Mouse (Mus musculus) kidney, embryonic 14.5 days (tissue): ENCODE results near the gene Rnf213. TPM values are rescaled to one million over a fixed set of nuclear protein-coding genes. Genes with fewer than 3 reads are reported as not detected.

Source experiments
- ATAC-seq: fragments of 200-750 bp; cut with Nextera tagmentation; 2 replicates; pipeline ENCODE4 v1.8.0; 2017; ENCODE audit warnings: moderate number of reproducible peaks, mild to moderate bottlenecking, moderate TSS enrichment, moderate library complexity; ENCODE audit not compliant: low FRiP score, low TSS enrichment
- H3K27ac ChIP-seq: fragments of 300-500 bp; sonication (generic); 2 replicates; pipeline ENCODE4 v1.5.1; 2014; ENCODE audit warnings: low read depth, mild to moderate bottlenecking, low read length, moderate library complexity, mixed read lengths
- H3K27me3 ChIP-seq: fragments of 300-500 bp; sonication (generic); 2 replicates; pipeline ENCODE4 v1.6.1; 2014; ENCODE audit warnings: mild to moderate bottlenecking, low read length; ENCODE audit not compliant: control insufficient read depth, insufficient read depth
- H3K36me3 ChIP-seq: fragments of 300-500 bp; sonication (generic); 2 replicates; pipeline ENCODE4 v1.6.1; 2014; ENCODE audit warnings: low read length, mixed read lengths; ENCODE audit not compliant: control insufficient read depth, insufficient read depth
- H3K4me1 ChIP-seq: fragments of 300-500 bp; sonication (generic); 2 replicates; pipeline ENCODE4 v1.6.1; 2014; ENCODE audit warnings: low read length, mixed read lengths; ENCODE audit not compliant: control insufficient read depth, insufficient read depth
- H3K4me2 ChIP-seq: fragments of 300-500 bp; sonication (generic); replicated peaks from 2 replicates; pipeline ENCODE4 v1.6.1; 2014; ENCODE audit warnings: low read depth, mild to moderate bottlenecking, low read length
- H3K4me3 ChIP-seq: fragments of 300-500 bp; sonication (generic); 2 replicates; pipeline ENCODE4 v1.5.1; 2014; ENCODE audit warnings: mild to moderate bottlenecking, low read length
- H3K9ac ChIP-seq: fragments of 300-500 bp; sonication (generic); 2 replicates; pipeline ENCODE4 v1.6.1; 2014; ENCODE audit warnings: low read depth, mild to moderate bottlenecking, low read length, moderate library complexity
- H3K9me3 ChIP-seq: fragments of 300-500 bp; sonication (generic); 2 replicates; pipeline ENCODE4 v1.6.1; 2016; ENCODE audit warnings: low read length; ENCODE audit not compliant: control insufficient read depth
- WGBS: fragments of 180-500 bp; shearing (Covaris S2); extraction: QIAGEN DNeasy Blood & Tissue Kit; methylation state at CpG from one replicate; pipeline ENCODE4 v1.1.7; 2014; 5-methylcytosine and 5-hydroxymethylcytosine counted together
- microRNA counts: library from miRNA; unstranded; fragments of <30 nt; microRNA quantifications from one replicate; lab custom pipeline; 2017
- microRNA-seq: library from miRNA; unstranded; fragments of <30 nt; microRNA quantifications from one replicate; pipeline ENCODE4, GENCODE M21; 2016
- polyA plus RNA-seq: library from polyadenylated mRNA; unstranded; fragments of >200 nt; fragmentation: Nextera tagmentation; extraction: Ambion mirVana; gene quantifications from 2 replicates; pipeline ENCODE4 v1.2.1, GENCODE M21; 2014

Rnf213 gene
- polyA plus RNA-seq, 1 experiment from 2014 or later = 9.5 TPM

DNA sequence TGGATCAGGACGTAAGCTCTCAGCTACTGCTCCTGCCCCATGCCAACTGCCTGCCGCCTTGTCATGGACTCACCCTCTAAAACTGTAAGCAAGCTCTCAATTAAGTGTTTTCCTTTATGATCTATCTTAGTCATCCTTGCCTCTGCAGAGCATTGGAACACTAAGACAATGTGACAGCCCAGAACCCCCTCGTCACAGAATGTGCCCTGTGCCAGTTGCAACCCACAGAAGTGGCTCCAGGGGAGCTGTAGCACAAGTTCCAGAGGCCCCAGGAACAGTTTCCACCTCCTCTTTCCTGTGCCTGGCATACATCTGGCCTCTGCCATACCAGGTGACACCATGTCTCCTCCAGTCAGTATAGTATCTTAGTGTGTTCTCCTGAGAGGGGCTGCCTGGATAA is 130.5 kb downstream of the Rnf213 start:
- H3K36me3 ChIP-seq = no peaks in the 10 kb centered on the region
- WGBS = 89% methylated on average over 3 of the region's 3 CpGs
- no peak overlapping the region for H3K4me2 ChIP-seq
- H3K4me1 ChIP-seq = 0 out of 2 replicates have a peak, but pooled peaks cover 4% of the 10 kb centered on the region
- H3K4me3 ChIP-seq = no peak overlapping the region
- H3K27ac ChIP-seq = no peak overlapping the region
- ATAC-seq = no peak
- no peaks in the 10 kb centered on the region for H3K27me3 ChIP-seq
- H3K9me3 ChIP-seq = no peaks in the 10 kb centered on the region
- no peak overlapping the region for H3K9ac ChIP-seq

GRCm38 (mm10) chr11:119524545-119524949 is 131.6 kb downstream of the Rnf213 start:
- 2% methylated on average over 33 of the region's 33 CpGs for WGBS
- peak overlapping the region; percentile 63 for H3K4me2 ChIP-seq
- peak overlapping the region; percentile 46 for H3K4me3 ChIP-seq

GRCm38 (mm10) chr11:119526068-119526966 is 133.4 kb downstream of the Rnf213 start:
- Histone ChIP-seq H3K4me3 (no peak overlapping the region), H3K36me3 (no peaks in the 10 kb centered on the region), H3K27ac (no peak overlapping the region), H3K4me2 (no peak overlapping the region), H3K4me1 (0 out of 2 replicates have a peak, but pooled peaks cover 4% of the 10 kb centered on the region), H3K9me3 (no peaks in the 10 kb centered on the region), H3K9ac (no peak overlapping the region), H3K27me3 (no peaks in the 10 kb centered on the region)
- WGBS = 76% methylated on average over 14 of the region's 14 CpGs
- ATAC-seq = no peak

More at GRCm38 (mm10) chr11:119524545-119524949, 131.6 kb downstream of the Rnf213 start:
- peak; percentile 98 for ATAC-seq
- Histone ChIP-seq H3K27ac (no peak overlapping the region), H3K36me3 (no peaks in the 10 kb centered on the region), H3K4me1 (0 out of 2 replicates have a peak, but pooled peaks cover 4% of the 10 kb centered on the region), H3K27me3 (no peaks in the 10 kb centered on the region), H3K9me3 (no peaks in the 10 kb centered on the region), H3K9ac (peak overlapping the region; percentile 59; the same call in 1 of the 2 replicates)

GRCm38 (mm10) chr11:119528930-119529329 is 136.0 kb downstream of the Rnf213 start:
- Histone ChIP-seq H3K36me3 (no peaks in the 10 kb centered on the region), H3K9me3 (no peaks in the 10 kb centered on the region), H3K4me1 (0 out of 2 replicates have a peak, but pooled peaks cover 4% of the 10 kb centered on the region), H3K4me2 (no peak overlapping the region), H3K9ac (no peak overlapping the region), H3K4me3 (no peak overlapping the region), H3K27ac (no peak overlapping the region), H3K27me3 (no peaks in the 10 kb centered on the region)
- ATAC-seq = no peak
- 60% methylated on average over 11 of the region's 11 CpGs for WGBS

GRCm38 (mm10) chr11:119532460-119532859 is 139.6 kb downstream of the Rnf213 start:
- Histone ChIP-seq H3K4me3 (no peak overlapping the region), H3K4me1 (no peaks in the 10 kb centered on the region), H3K27ac (no peak overlapping the region), H3K4me2 (no peak overlapping the region), H3K27me3 (no peaks in the 10 kb centered on the region), H3K9ac (no peak overlapping the region), H3K9me3 (no peaks in the 10 kb centered on the region), H3K36me3 (no peaks in the 10 kb centered on the region)
- ATAC-seq = no peak
- WGBS = 76% methylated on average over 8 of the region's 8 CpGs

GRCm38 (mm10) chr11:119533745-119534144 is 140.8 kb downstream of the Rnf213 start:
- Histone ChIP-seq H3K9me3 (no peaks in the 10 kb centered on the region), H3K4me2 (no peak overlapping the region), H3K27ac (no peak overlapping the region), H3K4me1 (no peaks in the 10 kb centered on the region), H3K4me3 (no peak overlapping the region), H3K9ac (no peak overlapping the region), H3K36me3 (no peaks in the 10 kb centered on the region), H3K27me3 (no peaks in the 10 kb centered on the region)
- no peak for ATAC-seq
- 63% methylated on average over 7 of the region's 7 CpGs for WGBS

MicroRNA genes within 50 kb of the gene (microRNA counts, 519-probe panel; counts per million panel counts)
- not detected for microRNA mmu-miR-1932 (lab: Ali Mortazavi, UCI)

Small RNA genes within 50 kb of the gene (microRNA-seq; reads per million reads assigned to microRNA genes)
- gene Mir1932 = not detected

Other genes with a start within 250 kb of the Rnf213 start
- 7.3 and 13.0 TPM in 2 replicates for gene Tbc1d16, start 164.6 kb upstream of the Rnf213 start, polyA plus RNA-seq
- gene Ccdc40, start 164.5 kb upstream of the Rnf213 start, polyA plus RNA-seq = 5.6 and 6.4 TPM in 2 replicates
- gene Gaa, start 125.2 kb upstream of the Rnf213 start, polyA plus RNA-seq = 21.4 and 37.2 TPM in 2 replicates
- gene Eif4a3, start 93.0 kb upstream of the Rnf213 start, polyA plus RNA-seq = 362 and 419 TPM in 2 replicates
- gene Card14, start 85.3 kb upstream of the Rnf213 start, polyA plus RNA-seq = 0.16 and 0.17 TPM in 2 replicates
- 7.1 and 7.9 TPM in 2 replicates for gene Sgsh, start 37.6 kb upstream of the Rnf213 start, polyA plus RNA-seq
- 5.9 and 8.2 TPM in 2 replicates for gene Slc26a11, start 37.5 kb upstream of the Rnf213 start, polyA plus RNA-seq
- 14.6 and 18.4 TPM in 2 replicates for gene Endov, start 98.2 kb downstream of the Rnf213 start, polyA plus RNA-seq
- gene Nptx1, start 154.7 kb downstream of the Rnf213 start, polyA plus RNA-seq = 0.40 and 0.53 TPM in 2 replicates
- 11.8 and 15.7 TPM in 2 replicates for gene Rptor, start 209.8 kb downstream of the Rnf213 start, polyA plus RNA-seq